Mouse (Mus musculus): ENCODE data around the gene Zfp800. TPM values are rescaled to one million over a fixed set of nuclear protein-coding genes. Genes with fewer than 3 reads are reported as not detected.

Gene Zfp800
- polyA plus RNA-seq, 1 experiment from 2014 or later = 19.3 TPM

GRCm38 (mm10) chr6:28420865-28421264 is 23.1 kb upstream of the Zfp800 start:
- Histone ChIP-seq H3K27me3 (no peaks in the 10 kb centered on the region), H3K4me2 (peak overlapping the region; percentile 89), H3K4me3 (replicated peaks) (peak overlapping the region; percentile 71), H3K27ac (peak overlapping the region; percentile 67), H3K36me3 (peaks cover 39% of the 10 kb centered on the region), H3K9ac (peak overlapping the region; percentile 68), H3K4me1 (peaks cover 61% of the 10 kb centered on the region), H3K9me3 (replicated peaks) (no peaks in the 10 kb centered on the region)
- WGBS = 15% methylated on average over 13 of the region's 13 CpGs
- no peak for ATAC-seq (replicated peaks; ENCODE audit: low FRiP score)

GRCm38 (mm10) chr6:28420361-28420760 is 22.6 kb upstream of the Zfp800 start:
- Histone ChIP-seq H3K27me3 (no peaks in the 10 kb centered on the region), H3K4me2 (peak overlapping the region; percentile 89), H3K9ac (peak overlapping the region; percentile 68; the same call in 1 of the 2 replicates), H3K4me1 (peaks cover 61% of the 10 kb centered on the region), H3K4me3 (replicated peaks) (peak overlapping the region; percentile 71), H3K27ac (no peak overlapping the region), H3K36me3 (peaks cover 39% of the 10 kb centered on the region), H3K9me3 (replicated peaks) (no peaks in the 10 kb centered on the region)
- ATAC-seq (replicated peaks; ENCODE audit: low FRiP score) = no peak
- 83% methylated on average over 17 of the region's 17 CpGs for WGBS

- H3K9me3 ChIP-seq (replicated peaks) = no peaks in the 10 kb centered on the region
- 71% methylated on average over 2 of the region's 2 CpGs for WGBS
- ATAC-seq (replicated peaks; ENCODE audit: low FRiP score) = no peak
Observed at GRCm38 (mm10) chr6:28419673-28420072, 21.9 kb upstream of the Zfp800 start.

GRCm38 (mm10) chr6:28418449-28418848 is 20.6 kb upstream of the Zfp800 start:
- H3K4me2 ChIP-seq = peak overlapping the region; percentile 41
- H3K27ac ChIP-seq = peak overlapping the region; percentile 27; the same call in 1 of the 2 replicates
- no peak overlapping the region for H3K9ac ChIP-seq
- no peaks in the 10 kb centered on the region for H3K27me3 ChIP-seq
- H3K4me3 ChIP-seq (replicated peaks) = no peak overlapping the region
- peaks cover 42% of the 10 kb centered on the region for H3K36me3 ChIP-seq
- no peaks in the 10 kb centered on the region for H3K9me3 ChIP-seq (replicated peaks)
- ATAC-seq (replicated peaks; ENCODE audit: low FRiP score) = no peak
- 64% methylated on average over 14 of the region's 14 CpGs for WGBS
- peaks cover 51% of the 10 kb centered on the region for H3K4me1 ChIP-seq

More at GRCm38 (mm10) chr6:28419673-28420072, 21.9 kb upstream of the Zfp800 start:
- H3K4me3 ChIP-seq (replicated peaks) = 0 out of 2 replicates have a peak overlapping the region, but pooled peaks have one; percentile 71
- H3K27ac ChIP-seq = no peak overlapping the region
- peaks cover 57% of the 10 kb centered on the region for H3K4me1 ChIP-seq
- H3K4me2 ChIP-seq = peak overlapping the region; percentile 89; the same call in 1 of the 2 replicates
- no peaks in the 10 kb centered on the region for H3K27me3 ChIP-seq
- H3K36me3 ChIP-seq = peaks cover 41% of the 10 kb centered on the region
- H3K9ac ChIP-seq = 0 out of 2 replicates have a peak overlapping the region, but pooled peaks have one; percentile 1

GRCm38 (mm10) chr6:28416981-28417380 is 19.2 kb upstream of the Zfp800 start:
- H3K9ac ChIP-seq = no peak overlapping the region
- H3K4me1 ChIP-seq = peaks cover 43% of the 10 kb centered on the region
- H3K4me3 ChIP-seq (replicated peaks) = no peak overlapping the region
- no peak overlapping the region for H3K27ac ChIP-seq
- no peak overlapping the region for H3K4me2 ChIP-seq
- H3K36me3 ChIP-seq = peaks cover 42% of the 10 kb centered on the region
- H3K9me3 ChIP-seq (replicated peaks) = no peaks in the 10 kb centered on the region
- no peaks in the 10 kb centered on the region for H3K27me3 ChIP-seq
- ATAC-seq (replicated peaks; ENCODE audit: low FRiP score) = no peak
- WGBS = 48% methylated on average over 4 of the region's 4 CpGs

GRCm38 (mm10) chr6:28411236-28411635 is 13.4 kb upstream of the Zfp800 start:
- no peak overlapping the region for H3K9ac ChIP-seq
- no peaks in the 10 kb centered on the region for H3K9me3 ChIP-seq (replicated peaks)
- H3K4me2 ChIP-seq = no peak overlapping the region
- H3K36me3 ChIP-seq = peaks cover 16% of the 10 kb centered on the region
- H3K4me1 ChIP-seq = no peaks in the 10 kb centered on the region
- H3K27ac ChIP-seq = no peak overlapping the region
- WGBS = 84% methylated on average over 2 of the region's 2 CpGs
- no peaks in the 10 kb centered on the region for H3K27me3 ChIP-seq
- no peak for ATAC-seq (replicated peaks; ENCODE audit: low FRiP score)
- H3K4me3 ChIP-seq (replicated peaks) = no peak overlapping the region

GRCm38 (mm10) chr6:28410053-28410452 is 12.2 kb upstream of the Zfp800 start:
- no peak for ATAC-seq (replicated peaks; ENCODE audit: low FRiP score)
- Histone ChIP-seq H3K9me3 (replicated peaks) (no peaks in the 10 kb centered on the region), H3K27ac (no peak overlapping the region), H3K4me2 (no peak overlapping the region), H3K4me3 (replicated peaks) (no peak overlapping the region), H3K4me1 (no peaks in the 10 kb centered on the region), H3K27me3 (no peaks in the 10 kb centered on the region), H3K9ac (no peak overlapping the region), H3K36me3 (peaks cover 4% of the 10 kb centered on the region)
- 78% methylated on average over 9 of the region's 9 CpGs for WGBS

- ATAC-seq (replicated peaks; ENCODE audit: low FRiP score) = no peak
- H3K9me3 ChIP-seq (replicated peaks) = peaks cover 2% of the 10 kb centered on the region; the same call in 1 of the 2 replicates
- H3K4me2 ChIP-seq = no peak overlapping the region
- H3K27me3 ChIP-seq = peaks cover 42% of the 10 kb centered on the region
- whole genome bisulfite sequencing = 90% methylated on average over 4 of the region's 4 CpGs
- peaks cover 8% of the 10 kb centered on the region for H3K4me1 ChIP-seq
- H3K36me3 ChIP-seq = no peaks in the 10 kb centered on the region
- no peak overlapping the region for H3K27ac ChIP-seq
- H3K4me3 ChIP-seq (replicated peaks) = no peak overlapping the region
- no peak overlapping the region for H3K9ac ChIP-seq
Observed at GRCm38 (mm10) chr6:28399791-28400190, 2.0 kb upstream of the Zfp800 start.

GRCm38 (mm10) chr6:28398726-28399125 is 921 bp upstream of the Zfp800 start:
- WGBS = 89% methylated on average over 3 of the region's 3 CpGs
- Histone ChIP-seq H3K27me3 (peaks cover 47% of the 10 kb centered on the region), H3K4me1 (peaks cover 8% of the 10 kb centered on the region), H3K9me3 (replicated peaks) (no peaks in the 10 kb centered on the region; the same call in 1 of the 2 replicates), H3K4me3 (replicated peaks) (no peak overlapping the region), H3K27ac (no peak overlapping the region), H3K36me3 (no peaks in the 10 kb centered on the region), H3K4me2 (no peak overlapping the region), H3K9ac (no peak overlapping the region)
- no peak for ATAC-seq (replicated peaks; ENCODE audit: low FRiP score)

- no peak for ATAC-seq (replicated peaks; ENCODE audit: low FRiP score)
- peak overlapping the region; percentile 87 for H3K4me2 ChIP-seq
- H3K4me1 ChIP-seq = peaks cover 8% of the 10 kb centered on the region
- peaks cover 47% of the 10 kb centered on the region for H3K27me3 ChIP-seq
- H3K4me3 ChIP-seq (replicated peaks) = peak overlapping the region; percentile 47
- peak overlapping the region; percentile 2; the same call in 1 of the 2 replicates for H3K9ac ChIP-seq
- 3% methylated on average over 19 of the region's 19 CpGs for WGBS
- H3K36me3 ChIP-seq = no peaks in the 10 kb centered on the region
- no peaks in the 10 kb centered on the region; the same call in 1 of the 2 replicates for H3K9me3 ChIP-seq (replicated peaks)
- no peak overlapping the region for H3K27ac ChIP-seq
Observed at GRCm38 (mm10) chr6:28396853-28397457, 850 bp downstream of the Zfp800 start.

GRCm38 (mm10) chr6:28396051-28396852 is 1.6 kb downstream of the Zfp800 start:
- H3K36me3 ChIP-seq = no peaks in the 10 kb centered on the region
- H3K27me3 ChIP-seq = peaks cover 47% of the 10 kb centered on the region
- H3K9ac ChIP-seq = no peak overlapping the region
- H3K4me1 ChIP-seq = peaks cover 8% of the 10 kb centered on the region
- ATAC-seq (replicated peaks; ENCODE audit: low FRiP score) = no peak
- H3K9me3 ChIP-seq (replicated peaks) = no peaks in the 10 kb centered on the region; the same call in 1 of the 2 replicates
- peak overlapping the region; percentile 87 for H3K4me2 ChIP-seq
- H3K27ac ChIP-seq = no peak overlapping the region
- H3K4me3 ChIP-seq (replicated peaks) = peak overlapping the region; percentile 47; the same call in 1 of the 2 replicates
- WGBS = 31% methylated on average over 15 of the region's 15 CpGs

- no peak for ATAC-seq (replicated peaks; ENCODE audit: low FRiP score)
- Histone ChIP-seq H3K9me3 (replicated peaks) (no peaks in the 10 kb centered on the region), H3K4me3 (replicated peaks) (no peak overlapping the region), H3K4me2 (no peak overlapping the region), H3K27ac (no peak overlapping the region), H3K4me1 (no peaks in the 10 kb centered on the region), H3K36me3 (no peaks in the 10 kb centered on the region), H3K9ac (no peak overlapping the region), H3K27me3 (no peaks in the 10 kb centered on the region)
- WGBS = 85% methylated on average over 3 of the region's 3 CpGs
Observed at GRCm38 (mm10) chr6:28389038-28389437, 8.8 kb downstream of the Zfp800 start.

Measured in kidney, embryonic 15.5 days (tissue).